Mouse (Mus musculus) c-Kit-positive CD71-positive TER-119-positive erythroid progenitor cells, embryonic 14.5 days (primary cell): ENCODE results near the gene Pik3c2b.

ENCODE experiments used
- DNase-seq: peaks from one replicate; pipeline ENCODE4 v3.0.0-alpha.2; 2013; ENCODE audit warnings: low spot score

The Pik3c2b gene

GRCm38 (mm10) chr1:133100980-133101798 lies 55.7 kb downstream of the Pik3c2b start:
- DNase-seq = peak; percentile 75

- no peak for DNase-seq
These were observed 56.6 kb downstream of the Pik3c2b start for GRCm38 (mm10) chr1:133102108-133102507.

- no peak for DNase-seq
These were observed 57.8 kb downstream of the Pik3c2b start for GRCm38 (mm10) chr1:133103315-133103714.

GRCm38 (mm10) chr1:133103871-133104270 lies 58.4 kb downstream of the Pik3c2b start:
- no peak for DNase-seq

- DNase-seq = no peak
These were observed 70.6 kb downstream of the Pik3c2b start for GRCm38 (mm10) chr1:133116108-133116507.

- DNase-seq = peak; percentile 55
These were observed 72.7 kb downstream of the Pik3c2b start for GRCm38 (mm10) chr1:133118127-133118526.

- DNase-seq = peak; percentile 57
These were observed 73.4 kb downstream of the Pik3c2b start for GRCm38 (mm10) chr1:133118844-133119243.

GRCm38 (mm10) chr1:133119931-133120712 lies 74.7 kb downstream of the Pik3c2b start:
- DNase-seq = no peak

GRCm38 (mm10) chr1:133121246-133121645 lies 75.8 kb downstream of the Pik3c2b start:
- no peak for DNase-seq

GRCm38 (mm10) chr1:133124137-133124536 lies 78.7 kb downstream of the Pik3c2b start:
- no peak for DNase-seq

- DNase-seq = no peak
These were observed 80.3 kb downstream of the Pik3c2b start for GRCm38 (mm10) chr1:133125640-133126364.

- no peak for DNase-seq
These were observed 80.9 kb downstream of the Pik3c2b start for GRCm38 (mm10) chr1:133126365-133126740.

- no peak for DNase-seq
These were observed 81.9 kb downstream of the Pik3c2b start for GRCm38 (mm10) chr1:133127328-133127727.

GRCm38 (mm10) chr1:133129471-133130221 lies 84.2 kb downstream of the Pik3c2b start:
- DNase-seq = peak; percentile 37

- peak; percentile 97 for DNase-seq
These were observed 85.4 kb downstream of the Pik3c2b start, which contains the start of gene Ppp1r15b for GRCm38 (mm10) chr1:133130638-133131560. TSS of gene Ppp1r15b (plus strand) at chr1:133131143.

- DNase-seq = no peak
These were observed 86.1 kb downstream of the Pik3c2b start for GRCm38 (mm10) chr1:133131561-133131905.

GRCm38 (mm10) chr1:133131936-133132335 lies 86.5 kb downstream of the Pik3c2b start:
- peak; percentile 23 for DNase-seq

GRCm38 (mm10) chr1:133132388-133133326 lies 87.2 kb downstream of the Pik3c2b start:
- peak; percentile 37 for DNase-seq

- DNase-seq = peak; percentile 76
These were observed 88.0 kb downstream of the Pik3c2b start for GRCm38 (mm10) chr1:133133425-133133824.
